13 mouse cellular contexts compared by ENCODE assay signal in the genomic region with DNA sequence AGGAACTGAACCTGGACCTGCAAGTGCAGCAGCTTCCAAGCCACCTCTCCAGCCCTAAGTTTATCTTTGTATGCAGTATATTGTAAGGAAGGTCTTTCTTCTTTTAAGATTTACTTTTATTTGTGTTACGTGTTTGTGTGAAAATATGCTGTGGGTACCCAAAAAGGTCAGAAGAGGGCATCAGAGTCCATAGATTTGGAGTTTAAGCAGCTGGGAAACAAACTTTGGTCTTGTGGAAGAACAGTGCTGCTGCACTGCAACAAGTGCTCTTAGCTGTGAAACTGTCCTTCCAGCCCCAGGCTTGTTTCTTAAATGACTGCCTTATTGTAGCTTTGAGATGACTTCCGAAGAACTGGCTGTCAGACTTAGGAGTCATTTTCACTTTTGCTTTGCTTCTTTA.
A peak's percentile ranks its signal among the peaks of the same experiment; 100 is the strongest.
DNase-seq lines count a peak whose midpoint lies in the region; ATAC-seq and TF ChIP-seq lines count a peak whose summit lies in the region.
"Had no signal": no experiment of that assay in that cellular context is flagged by ENCODE, and none has a peak within 500 bp of the region (broad histone marks: within the 10 kb centered on the region; RNA-seq: fewer than 3 reads in every experiment).

No protein-coding gene starts in this region.

- peak; percentile 16 for DNase-seq in hindbrain, postnatal 0 days (ENCODE audit: low spot score)
- no peak for DNase-seq in hindbrain, embryonic 11.5 days (ENCODE audit: low spot score)
- DNase-seq in lung, embryonic 14.5 days, result peak; percentile 28
- no peak for DNase-seq in adrenal gland, adult 18-20 months (ENCODE audit: low spot score in 2 of 2)
- DNase-seq: liver, embryonic 13.5 days had no signal

- no peak for ATAC-seq in hindbrain, postnatal 0 days
- ATAC-seq in hindbrain, embryonic 11.5 days (ENCODE audit: low FRiP score), result no peak
- ATAC-seq in CD4-positive, CD25-positive, alpha-beta regulatory T cell, adult 4 months, result peak; percentile 29
- ATAC-seq in lung, embryonic 14.5 days (ENCODE audit: insufficient read depth), result no peak
- ATAC-seq in frontal cortex, adult (ENCODE audit: low TSS enrichment), result no peak
- no peak for ATAC-seq in liver, embryonic 12.5 days
- ATAC-seq: forebrain, embryonic 13.5 days had no signal

- no peaks in the 10 kb centered on the region for H3K9me3 ChIP-seq in hindbrain, postnatal 0 days (ENCODE audit: low read length)
- H3K9me3 ChIP-seq in hindbrain, embryonic 11.5 days (ENCODE audit: control insufficient read depth, low read length), result no peaks in the 10 kb centered on the region
- no peaks in the 10 kb centered on the region for H3K9me3 ChIP-seq in lung, embryonic 14.5 days (ENCODE audit: low read depth, low read length)
- no peaks in the 10 kb centered on the region for H3K9me3 ChIP-seq in liver, embryonic 12.5 days (replicated peaks)
- H3K9me3 ChIP-seq: forebrain, embryonic 13.5 days; G1E; heart, embryonic 15.5 days; liver, embryonic 13.5 days; midbrain, embryonic 12.5 days had no signal

- H3K4me2 ChIP-seq in hindbrain, postnatal 0 days (ENCODE audit: low read depth, low read length), result no peak overlapping the region
- H3K4me2 ChIP-seq in hindbrain, embryonic 11.5 days (replicated peaks; ENCODE audit: low read depth, low read length), result no peak overlapping the region
- H3K4me2 ChIP-seq in lung, embryonic 14.5 days, result no peak overlapping the region
- no peak overlapping the region for H3K4me2 ChIP-seq in liver, embryonic 12.5 days
- H3K4me2 ChIP-seq: forebrain, embryonic 13.5 days; heart, embryonic 15.5 days; liver, embryonic 13.5 days; midbrain, embryonic 12.5 days had no signal

- no peak overlapping the region for H3K27ac ChIP-seq in hindbrain, postnatal 0 days
- H3K27ac ChIP-seq in hindbrain, embryonic 11.5 days (ENCODE audit: low read depth, low read length), result no peak overlapping the region
- peak overlapping the region; percentile 71; the same call in 1 of the 2 replicates for H3K27ac ChIP-seq in brown adipose tissue, adult 24 weeks (replicated peaks; ENCODE audit: low read depth, low read length)
- no peak overlapping the region for H3K27ac ChIP-seq in lung, embryonic 14.5 days (ENCODE audit: low read depth)
- no peak overlapping the region for H3K27ac ChIP-seq in liver, embryonic 12.5 days
- H3K27ac ChIP-seq: forebrain, embryonic 13.5 days; heart, embryonic 15.5 days; liver, embryonic 13.5 days; midbrain, embryonic 12.5 days had no signal

- WGBS in hindbrain, postnatal 0 days, result 88% methylated on average over 2 of the region's 2 CpGs
- WGBS in hindbrain, embryonic 11.5 days, result 88% methylated on average over 2 of the region's 2 CpGs
- WGBS in lung, embryonic 14.5 days, result 86% methylated on average over 2 of the region's 2 CpGs
- 77% methylated on average over 2 of the region's 2 CpGs for WGBS in liver, embryonic 12.5 days (ENCODE audit: insufficient replicate concordance)

- H3K36me3 ChIP-seq in hindbrain, postnatal 0 days (ENCODE audit: insufficient read depth, low read length), result peaks cover 37% of the 10 kb centered on the region; the same call in 1 of the 2 replicates
- H3K36me3 ChIP-seq in hindbrain, embryonic 11.5 days (ENCODE audit: control insufficient read depth, insufficient read depth, low read length), result 0 out of 2 replicates have a peak, but pooled peaks cover 6% of the 10 kb centered on the region
- peaks cover 77% of the 10 kb centered on the region for H3K36me3 ChIP-seq in lung, embryonic 14.5 days (ENCODE audit: insufficient read depth)
- peaks cover 16% of the 10 kb centered on the region for H3K36me3 ChIP-seq in liver, embryonic 12.5 days
- H3K36me3 ChIP-seq: G1E had no signal

- TF ChIP-seq CTCF in hindbrain, postnatal 0 days (IDR thresholded peaks at IDR 0.05; ENCODE audit: low read depth), result peak; percentile 32
- 0 out of 2 replicates have a peak, but pooled peaks have one; percentile 9 for TF ChIP-seq CTCF in lung, embryonic 14.5 days (IDR thresholded peaks at IDR 0.05; ENCODE audit: low read depth)

- no peaks in the 10 kb centered on the region for H3K4me1 ChIP-seq in hindbrain, postnatal 0 days (ENCODE audit: insufficient read depth, low read length)
- H3K4me1 ChIP-seq in hindbrain, embryonic 11.5 days (replicated peaks; ENCODE audit: control insufficient read depth, insufficient read depth, low read length), result no peaks in the 10 kb centered on the region
- H3K4me1 ChIP-seq in brown adipose tissue, adult 24 weeks (ENCODE audit: control insufficient read depth, insufficient read depth, insufficient read length, low read length), result 0 out of 2 replicates have a peak, but pooled peaks cover 3% of the 10 kb centered on the region
- H3K4me1 ChIP-seq in lung, embryonic 14.5 days (ENCODE audit: insufficient read depth), result no peaks in the 10 kb centered on the region
- no peaks in the 10 kb centered on the region for H3K4me1 ChIP-seq in liver, embryonic 12.5 days
- H3K4me1 ChIP-seq: heart, embryonic 15.5 days; liver, embryonic 13.5 days had no signal

- no peaks in the 10 kb centered on the region for H3K27me3 ChIP-seq in hindbrain, postnatal 0 days (ENCODE audit: insufficient read depth, low read length)
- H3K27me3 ChIP-seq in hindbrain, embryonic 11.5 days (ENCODE audit: control insufficient read depth, insufficient read depth, low read length), result no peaks in the 10 kb centered on the region
- no peaks in the 10 kb centered on the region for H3K27me3 ChIP-seq in lung, embryonic 14.5 days (ENCODE audit: insufficient read depth, low read length)
- no peaks in the 10 kb centered on the region for H3K27me3 ChIP-seq in liver, embryonic 12.5 days (replicated peaks)
- H3K27me3 ChIP-seq: forebrain, embryonic 13.5 days; heart, embryonic 15.5 days; liver, embryonic 13.5 days; midbrain, embryonic 12.5 days had no signal

- H3K9ac ChIP-seq in hindbrain, postnatal 0 days (replicated peaks; ENCODE audit: low read length), result no peak overlapping the region
- H3K9ac ChIP-seq in hindbrain, embryonic 11.5 days (ENCODE audit: low read depth, low read length), result no peak overlapping the region
- no peak overlapping the region for H3K9ac ChIP-seq in lung, embryonic 14.5 days
- no peak overlapping the region for H3K9ac ChIP-seq in liver, embryonic 12.5 days
- H3K9ac ChIP-seq: forebrain, embryonic 13.5 days; heart, embryonic 15.5 days; liver, embryonic 13.5 days; midbrain, embryonic 12.5 days had no signal

- no peak overlapping the region for H3K4me3 ChIP-seq in hindbrain, postnatal 0 days (ENCODE audit: low read length)
- H3K4me3 ChIP-seq in hindbrain, embryonic 11.5 days (ENCODE audit: low read depth, low read length), result no peak overlapping the region
- no peak overlapping the region for H3K4me3 ChIP-seq in brown adipose tissue, adult 24 weeks (ENCODE audit: insufficient read depth, low read depth, low read length)
- H3K4me3 ChIP-seq in lung, embryonic 14.5 days (ENCODE audit: low read depth, low read length), result no peak overlapping the region
- H3K4me3 ChIP-seq in liver, embryonic 12.5 days, result no peak overlapping the region
- H3K4me3 ChIP-seq: forebrain, embryonic 13.5 days; heart, embryonic 15.5 days; liver, embryonic 13.5 days; midbrain, embryonic 12.5 days had no signal

Comparison
In these comparisons a context has a peak if more than half of its experiments do, and no peak if none do; other contexts are left out.
1. DNase-seq: peak in hindbrain, postnatal 0 days (single experiment) and lung, embryonic 14.5 days (single experiment); none in hindbrain, embryonic 11.5 days (single experiment) and adrenal gland, adult 18-20 months (0 of 2).